Mouse (Mus musculus) heart, embryonic 12.5 days (tissue): ENCODE measurements around the gene Gm49383. TPM values are rescaled to one million over a fixed set of nuclear protein-coding genes. Genes with fewer than 3 reads are reported as not detected.

ENCODE experiments used
- ATAC-seq: fragments of 200-750 bp; cut with Nextera tagmentation; 2 replicates; pipeline ENCODE4 v1.8.0; 2017; ENCODE audit warnings: moderate TSS enrichment, moderate library complexity; ENCODE audit not compliant: insufficient number of reproducible peaks, low FRiP score
- H3K27ac ChIP-seq: fragments of 300-500 bp; sonication (generic); 2 replicates; pipeline ENCODE4 v1.5.1; 2016; ENCODE audit warnings: mild to moderate bottlenecking, moderate library complexity; ENCODE audit not compliant: poor library complexity, severe bottlenecking
- H3K27me3 ChIP-seq: fragments of 300-500 bp; sonication (generic); replicated peaks from 2 replicates; pipeline ENCODE4 v1.6.1; 2016; ENCODE audit warnings: mild to moderate bottlenecking, moderate library complexity
- H3K36me3 ChIP-seq: fragments of 300-500 bp; sonication (generic); 2 replicates; pipeline ENCODE4 v1.6.1; 2016; ENCODE audit warnings: mild to moderate bottlenecking, moderate library complexity
- H3K4me1 ChIP-seq: fragments of 300-500 bp; sonication (generic); replicated peaks from 2 replicates; pipeline ENCODE4 v1.6.1; 2016; ENCODE audit warnings: mild to moderate bottlenecking
- H3K4me2 ChIP-seq: fragments of 300-500 bp; sonication (generic); 2 replicates; pipeline ENCODE4 v1.6.1; 2016; ENCODE audit warnings: mild to moderate bottlenecking, moderate library complexity
- H3K4me3 ChIP-seq: fragments of 300-500 bp; sonication (generic); 2 replicates; pipeline ENCODE4 v1.5.1; 2016; ENCODE audit warnings: mild to moderate bottlenecking
- H3K9ac ChIP-seq: fragments of 300-500 bp; sonication (generic); 2 replicates; pipeline ENCODE4 v1.6.1; 2016; ENCODE audit warnings: mild to moderate bottlenecking, moderate library complexity
- H3K9me3 ChIP-seq: fragments of 300-500 bp; sonication (generic); replicated peaks from 2 replicates; pipeline ENCODE4 v1.6.1; 2016; ENCODE audit warnings: mild to moderate bottlenecking, moderate library complexity
- WGBS: fragments of 180-500 bp; shearing (Covaris S2); methylation state at CpG from one replicate; pipeline ENCODE4 v1.1.7; 2016; 5-methylcytosine and 5-hydroxymethylcytosine counted together
- polyA plus RNA-seq: library from polyadenylated mRNA; unstranded; fragments of >200 nt; fragmentation: Nextera tagmentation; extraction: Ambion mirVana; gene quantifications from 2 replicates; pipeline ENCODE4 v1.2.1, GENCODE M21; 2016

Gm49383 gene
- polyA plus RNA-seq, 1 experiment from 2014 or later: 19.4 TPM

- Histone ChIP-seq H3K9me3 (no peaks in the 10 kb centered on the region), H3K27me3 (no peaks in the 10 kb centered on the region), H3K4me3 (peak within 1 kb of the TSS; percentile 93), H3K36me3 (peaks cover 33% of the 10 kb centered on the region), H3K4me1 (peaks cover 17% of the 10 kb centered on the region), H3K4me2 (peak within 1 kb of the TSS; percentile 98), H3K9ac (peak within 1 kb of the TSS; percentile 96), H3K27ac (peak within 1 kb of the TSS; percentile 90)
- WGBS: 0% methylated on average over 18 of the region's 18 CpGs
- ATAC-seq: peak; percentile 38
Measured at GRCm38 (mm10) chr12:69198164-69198535, 1.2 kb upstream of the Gm49383 start, which contains the start of gene Dnaaf2. Gene Dnaaf2 (minus strand): TSS chr12:69198429.

- under 1% methylated on average over 93 of the region's 94 CpGs for WGBS
- peak overlapping the region; percentile 90 for H3K27ac ChIP-seq
- peak; percentile 74 for ATAC-seq
- H3K9me3 ChIP-seq: no peaks in the 10 kb centered on the region
- peak overlapping the region; percentile 93 for H3K4me3 ChIP-seq
- H3K4me1 ChIP-seq: peaks cover 17% of the 10 kb centered on the region
- peak overlapping the region; percentile 98 for H3K4me2 ChIP-seq
- peak overlapping the region; percentile 96 for H3K9ac ChIP-seq
- H3K36me3 ChIP-seq: peaks cover 29% of the 10 kb centered on the region
- no peaks in the 10 kb centered on the region for H3K27me3 ChIP-seq
Measured at GRCm38 (mm10) chr12:69197378-69198163, 667 bp upstream of the Gm49383 start.

DNA sequence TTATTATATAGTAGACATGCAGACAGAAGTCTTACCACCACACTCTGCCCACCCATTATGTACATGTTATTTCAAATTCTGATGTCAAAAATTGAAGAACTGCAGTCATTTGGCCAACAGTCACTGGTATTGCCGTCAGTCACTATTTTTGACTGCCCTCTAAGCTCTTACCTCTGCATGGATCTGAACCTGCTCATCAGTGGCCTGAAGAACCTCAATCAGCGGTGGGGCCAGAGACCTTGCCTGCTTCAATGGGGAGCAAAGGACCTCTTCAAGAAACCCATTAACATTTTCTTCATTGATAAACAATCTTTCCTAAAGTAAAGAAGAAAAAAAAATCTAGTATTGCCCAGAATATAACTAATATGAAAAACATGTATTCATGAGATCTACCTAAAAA lies 4.3 kb downstream of the Gm49383 start:
- Histone ChIP-seq H3K27ac (no peak overlapping the region), H3K4me2 (no peak overlapping the region), H3K9me3 (no peaks in the 10 kb centered on the region), H3K9ac (no peak overlapping the region), H3K36me3 (peaks cover 31% of the 10 kb centered on the region), H3K27me3 (no peaks in the 10 kb centered on the region), H3K4me1 (peaks cover 9% of the 10 kb centered on the region; the same call in 1 of the 2 replicates), H3K4me3 (no peak overlapping the region)
- 90% methylated on average over 2 of the region's 2 CpGs for WGBS
- ATAC-seq: no peak

GRCm38 (mm10) chr12:69191396-69191795 lies 5.5 kb downstream of the Gm49383 start:
- H3K9ac ChIP-seq: no peak overlapping the region
- peaks cover 17% of the 10 kb centered on the region for H3K4me1 ChIP-seq
- H3K4me2 ChIP-seq: no peak overlapping the region
- WGBS: 79% methylated on average over 5 of the region's 5 CpGs
- no peak overlapping the region for H3K27ac ChIP-seq
- no peak for ATAC-seq
- H3K36me3 ChIP-seq: peaks cover 36% of the 10 kb centered on the region
- H3K4me3 ChIP-seq: no peak overlapping the region
- no peaks in the 10 kb centered on the region for H3K27me3 ChIP-seq
- no peaks in the 10 kb centered on the region for H3K9me3 ChIP-seq

DNA sequence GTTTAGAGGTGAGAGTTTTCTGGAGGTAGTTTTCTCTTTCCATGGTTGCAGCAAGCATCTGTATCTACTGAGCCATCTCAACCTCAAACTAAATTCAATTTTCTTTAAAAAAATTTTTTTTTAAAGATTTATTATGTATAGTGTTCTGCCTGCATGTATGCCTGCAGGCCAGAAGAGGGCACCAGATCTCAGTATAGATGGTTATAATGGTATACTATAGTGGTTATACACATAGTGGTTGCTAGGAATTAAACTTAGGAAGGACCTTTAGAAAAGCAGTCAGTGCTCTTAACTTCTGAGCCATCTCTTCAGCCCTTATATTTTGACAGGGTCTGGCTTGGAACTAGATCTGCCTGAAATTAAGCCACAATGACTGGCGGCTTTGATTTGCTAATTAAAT lies 6.4 kb downstream of the Gm49383 start:
- ATAC-seq: no peak
- peaks cover 36% of the 10 kb centered on the region for H3K36me3 ChIP-seq
- no peak overlapping the region for H3K4me2 ChIP-seq
- no peaks in the 10 kb centered on the region for H3K27me3 ChIP-seq
- no peak overlapping the region for H3K9ac ChIP-seq
- H3K27ac ChIP-seq: no peak overlapping the region
- WGBS: 95% methylated on average over 1 of the region's 1 CpGs
- H3K4me1 ChIP-seq: peaks cover 12% of the 10 kb centered on the region
- H3K9me3 ChIP-seq: no peaks in the 10 kb centered on the region
- H3K4me3 ChIP-seq: no peak overlapping the region

GRCm38 (mm10) chr12:69190074-69190473 lies 6.8 kb downstream of the Gm49383 start:
- Histone ChIP-seq H3K9me3 (no peaks in the 10 kb centered on the region), H3K4me2 (no peak overlapping the region), H3K27me3 (no peaks in the 10 kb centered on the region), H3K4me1 (peaks cover 15% of the 10 kb centered on the region), H3K9ac (no peak overlapping the region), H3K27ac (no peak overlapping the region), H3K4me3 (no peak overlapping the region), H3K36me3 (peaks cover 36% of the 10 kb centered on the region)
- WGBS: 71% methylated on average over 9 of the region's 9 CpGs
- ATAC-seq: no peak

DNA sequence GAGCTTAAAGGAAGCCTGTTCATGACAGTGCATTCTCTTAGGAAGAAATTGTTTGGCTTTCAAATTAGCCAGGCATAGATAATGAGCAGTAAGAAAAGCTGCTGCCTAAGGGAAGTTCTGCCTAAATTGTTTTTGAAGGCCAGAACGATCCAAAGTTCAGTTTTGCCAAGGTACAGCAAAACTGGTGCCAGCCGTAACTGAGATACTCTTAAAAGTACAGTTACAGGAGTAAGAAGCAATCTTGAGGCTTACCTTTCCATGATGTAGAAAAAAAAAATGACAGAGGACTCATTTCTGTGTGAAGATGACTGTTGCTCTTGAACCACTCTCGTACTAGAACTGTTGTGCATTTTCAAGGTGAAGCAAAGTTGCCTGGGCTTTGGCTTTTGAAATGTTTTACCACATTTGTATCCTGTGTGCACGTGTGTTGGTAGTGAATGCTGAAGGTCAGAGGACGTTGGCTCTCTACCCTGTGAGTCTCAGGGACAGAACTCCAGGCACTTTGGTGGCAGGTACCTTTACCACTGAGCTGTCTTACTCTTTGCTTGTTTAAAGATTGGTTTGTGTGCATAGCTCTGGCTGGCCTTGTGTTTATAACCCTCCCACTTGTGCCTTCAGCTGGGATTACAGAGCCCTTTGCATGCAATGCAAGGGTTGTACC lies 10.0 kb downstream of the Gm49383 start:
- H3K27me3 ChIP-seq: no peaks in the 10 kb centered on the region
- H3K9me3 ChIP-seq: no peaks in the 10 kb centered on the region
- no peak for ATAC-seq
- no peak overlapping the region for H3K4me3 ChIP-seq
- no peak overlapping the region for H3K9ac ChIP-seq
- WGBS: 71% methylated on average over 5 of the region's 5 CpGs
- H3K27ac ChIP-seq: no peak overlapping the region
- H3K4me1 ChIP-seq: peaks cover 21% of the 10 kb centered on the region
- no peak overlapping the region for H3K4me2 ChIP-seq
- peaks cover 39% of the 10 kb centered on the region for H3K36me3 ChIP-seq

GRCm38 (mm10) chr12:69185371-69185770 lies 11.5 kb downstream of the Gm49383 start:
- H3K4me3 ChIP-seq: peak overlapping the region; percentile 66
- peaks cover 21% of the 10 kb centered on the region for H3K4me1 ChIP-seq
- no peak for ATAC-seq
- peaks cover 38% of the 10 kb centered on the region for H3K36me3 ChIP-seq
- peak overlapping the region; percentile 88 for H3K9ac ChIP-seq
- 70% methylated on average over 7 of the region's 7 CpGs for WGBS
- no peaks in the 10 kb centered on the region for H3K9me3 ChIP-seq
- no peaks in the 10 kb centered on the region for H3K27me3 ChIP-seq
- H3K4me2 ChIP-seq: peak overlapping the region; percentile 96
- no peak overlapping the region for H3K27ac ChIP-seq

GRCm38 (mm10) chr12:69184342-69185295 lies 12.3 kb downstream of the Gm49383 start:
- 2% methylated on average over 84 of the region's 86 CpGs for WGBS
- H3K4me1 ChIP-seq: peaks cover 21% of the 10 kb centered on the region
- H3K9me3 ChIP-seq: no peaks in the 10 kb centered on the region
- H3K9ac ChIP-seq: peak overlapping the region; percentile 88
- H3K27me3 ChIP-seq: no peaks in the 10 kb centered on the region
- H3K4me2 ChIP-seq: peak overlapping the region; percentile 96
- peak; percentile 66 for ATAC-seq
- peak overlapping the region; percentile 81 for H3K27ac ChIP-seq
- H3K4me3 ChIP-seq: peak overlapping the region; percentile 66
- H3K36me3 ChIP-seq: peaks cover 31% of the 10 kb centered on the region

- H3K9me3 ChIP-seq: no peaks in the 10 kb centered on the region
- H3K4me2 ChIP-seq: peak within 1 kb of the TSS; percentile 96
- H3K9ac ChIP-seq: peak within 1 kb of the TSS; percentile 95
- H3K4me3 ChIP-seq: peak within 1 kb of the TSS; percentile 66
- H3K27me3 ChIP-seq: no peaks in the 10 kb centered on the region
- peaks cover 31% of the 10 kb centered on the region for H3K36me3 ChIP-seq
- H3K4me1 ChIP-seq: peaks cover 21% of the 10 kb centered on the region
- peak within 1 kb of the TSS; percentile 86 for H3K27ac ChIP-seq
- ATAC-seq: peak; percentile 99
- WGBS: under 1% methylated on average over 84 of the region's 84 CpGs
Measured at GRCm38 (mm10) chr12:69183583-69184308, 13.2 kb downstream of the Gm49383 start, which contains the start of the genes Rpl36al and Mgat2. Gene Rpl36al (minus strand): TSS chr12:69184083. Gene Mgat2 (plus strand): TSS chr12:69184157.
